Mouse (Mus musculus): ENCODE measurements around the gene Abhd8. TPM values are rescaled to one million over a fixed set of nuclear protein-coding genes. Genes with fewer than 3 reads are reported as not detected.

Abhd8 gene
- 254 TPM for polyA plus RNA-seq (2015; fragmentation: Illumina TruSeq; extraction: RNeasy Lipid Tissue Mini Kit (QIAGEN cat#74804); ENCODE audit: low read depth, low replicate concordance)

DNA sequence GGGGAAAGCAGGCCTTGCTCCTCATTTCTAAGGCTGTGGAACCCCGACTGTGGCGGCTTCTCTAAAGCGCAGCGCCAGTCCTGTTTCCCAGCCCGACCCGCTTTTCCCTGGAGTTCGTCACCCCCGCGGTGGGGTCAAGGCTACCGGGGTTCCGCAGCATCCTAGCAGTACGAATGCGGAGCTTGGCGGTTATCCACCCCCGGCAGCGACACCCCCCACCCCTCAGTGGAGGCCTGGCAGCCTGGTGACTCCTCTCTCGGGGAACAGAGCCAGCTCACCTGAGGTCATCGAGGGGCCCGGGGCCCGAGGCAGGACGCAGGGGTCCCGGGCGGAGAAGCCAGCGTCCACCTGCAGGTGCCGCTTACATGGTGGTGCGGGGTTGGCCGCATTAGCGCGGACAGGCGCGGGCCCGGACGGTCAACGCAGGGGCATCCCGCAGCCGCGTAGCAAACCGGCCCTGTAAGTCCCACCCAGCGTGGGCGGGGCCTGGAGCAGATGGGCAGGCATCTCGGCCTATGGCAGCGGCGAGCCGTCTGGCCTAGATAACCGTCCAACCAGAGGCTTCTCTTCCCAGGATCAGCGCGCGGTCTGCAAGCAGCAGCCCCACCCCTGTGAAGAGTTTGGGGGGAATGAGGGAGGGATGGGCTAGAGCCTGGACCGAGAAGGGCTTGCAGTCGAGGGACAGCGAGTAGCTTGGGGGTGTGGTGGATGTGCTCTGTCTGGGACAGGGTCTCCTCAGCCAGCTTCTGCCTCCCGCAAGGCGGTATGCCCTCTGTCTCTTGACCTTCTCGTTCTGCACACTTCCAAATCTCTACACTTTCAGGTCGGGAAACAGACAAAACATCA is at the start of gene Abhd8:
Abhd8 (minus strand) TSS at position 468 of the 846 bp plus-strand sequence.

GRCm38 (mm10) chr8:71511644-71512043 is 48.2 kb upstream of the Abhd8 start, which contains the start of gene Plvap:
Gene Plvap (minus strand): TSS chr8:71511752.

GRCm38 (mm10) chr8:71487691-71488445 is 24.4 kb upstream of the Abhd8 start, which contains the start of gene Gtpbp3:
Gene Gtpbp3 (plus strand): TSS chr8:71488103.

DNA sequence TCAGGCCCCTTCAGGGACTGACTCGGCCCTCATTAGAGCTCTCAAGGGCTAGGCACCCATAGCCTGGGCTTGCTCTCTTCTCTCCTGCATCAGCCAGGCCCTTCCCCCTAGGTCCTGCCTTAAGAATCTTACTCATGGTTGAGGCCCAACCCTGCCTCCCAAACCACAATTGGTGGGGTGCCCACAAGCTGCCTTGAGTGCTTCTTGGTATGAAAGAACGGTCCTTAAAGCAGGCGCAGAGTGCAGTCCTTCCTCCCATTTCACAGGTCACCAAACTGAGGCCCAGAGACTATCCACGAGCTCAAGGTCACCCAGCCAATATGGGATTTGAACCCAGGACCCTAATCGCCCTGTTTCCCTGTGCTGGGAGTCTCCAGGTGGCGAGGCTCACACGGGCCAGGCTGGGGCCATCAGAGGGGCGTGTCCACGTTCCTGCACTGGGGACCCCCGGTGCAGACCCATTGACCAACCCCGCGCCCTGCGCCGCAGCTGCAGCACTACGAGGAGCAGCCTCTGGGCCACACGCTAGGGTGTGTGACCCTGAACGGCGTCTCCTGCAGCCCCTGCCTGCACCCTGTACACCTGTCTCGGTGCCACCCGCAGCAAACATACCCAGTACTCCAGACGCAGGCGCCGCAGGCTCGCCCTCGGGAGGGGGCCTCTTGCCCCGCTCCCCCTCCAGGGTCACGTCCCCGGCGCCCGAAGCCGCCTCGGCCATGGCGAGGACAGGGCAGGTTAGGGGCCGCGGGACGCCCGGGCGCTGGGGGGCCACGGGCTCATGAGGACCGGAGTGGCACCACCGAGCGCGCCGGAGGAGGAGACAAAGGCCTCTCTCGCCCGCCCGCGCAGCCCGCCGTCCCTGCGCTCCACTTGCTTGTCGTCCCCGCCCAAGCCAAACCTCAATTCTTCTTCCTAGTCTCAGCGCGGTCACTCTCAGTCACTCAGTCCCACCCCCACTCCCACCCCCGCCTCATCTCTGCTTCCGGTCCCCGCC is 22.0 kb upstream of the Abhd8 start, which contains the start of gene Ano8:
Ano8 (minus strand) TSS at position 822 of the 994 bp plus-strand sequence.

GRCm38 (mm10) chr8:71468916-71469315 is 5.5 kb upstream of the Abhd8 start, which contains the start of gene Dda1:
Gene Dda1 (plus strand): TSS chr8:71469199.

DNA sequence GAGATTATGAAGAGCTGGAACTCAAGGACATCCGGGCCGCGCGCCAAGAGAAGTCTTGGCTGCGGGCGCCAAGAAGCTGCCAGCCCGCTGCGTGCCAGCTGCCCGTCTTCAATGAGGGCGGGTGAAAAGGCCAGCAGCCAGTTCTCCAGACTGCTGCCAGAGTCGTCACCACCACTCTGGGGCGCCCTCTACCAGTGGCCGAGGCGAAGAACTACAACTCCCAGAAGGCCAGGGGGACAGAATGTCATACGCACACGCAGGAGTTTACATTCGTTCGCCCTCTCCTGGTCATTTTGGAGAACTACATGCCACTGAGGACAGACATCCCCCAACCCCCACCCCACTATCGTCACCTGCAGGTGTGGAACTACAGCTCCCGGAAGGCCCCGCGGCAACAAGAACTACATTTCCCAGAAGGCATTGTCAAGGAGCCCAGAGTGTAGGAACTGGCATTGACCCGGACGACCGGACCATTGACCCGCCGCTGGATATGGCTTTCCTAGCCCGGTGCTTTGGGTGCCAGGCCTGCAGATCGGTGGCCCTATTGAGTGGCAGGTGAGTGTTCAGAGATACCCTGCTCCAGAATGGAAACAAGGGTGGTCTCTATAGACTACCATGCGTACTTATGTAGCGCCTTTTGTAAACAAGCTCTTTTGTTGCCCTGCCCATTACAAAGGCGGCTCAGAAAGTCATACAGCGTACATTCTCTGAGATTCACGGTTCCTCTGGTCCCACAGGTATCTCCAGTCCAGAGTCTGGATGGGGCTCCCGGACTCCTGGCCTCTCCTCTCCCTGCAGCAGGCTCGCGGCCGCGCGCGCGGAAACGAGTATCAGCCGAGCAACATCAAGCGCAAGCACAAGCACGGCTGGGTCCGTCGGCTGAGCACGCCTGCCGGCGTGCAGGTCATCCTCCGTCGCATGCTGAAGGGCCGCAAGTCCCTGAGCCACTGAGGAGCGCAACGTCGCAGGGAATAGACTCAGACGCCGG is 1.4 kb upstream of the Abhd8 start, which contains the start of gene Mrpl34:
Mrpl34 (plus strand) TSS at position 447 of the 988 bp plus-strand sequence.

Other genes with a start within 250 kb of the Abhd8 start
- 25.3 TPM for gene Myo9b, start 190.9 kb downstream of the Abhd8 start, polyA plus RNA-seq (2015; fragmentation: Illumina TruSeq; extraction: RNeasy Lipid Tissue Mini Kit (QIAGEN cat#74804); ENCODE audit: low read depth, low replicate concordance)
- 16.5 TPM for gene Haus8, start 190.7 kb downstream of the Abhd8 start, polyA plus RNA-seq (2015; fragmentation: Illumina TruSeq; extraction: RNeasy Lipid Tissue Mini Kit (QIAGEN cat#74804); ENCODE audit: low read depth, low replicate concordance)
- 174 TPM for gene Use1, start 96.8 kb downstream of the Abhd8 start, polyA plus RNA-seq (2015; fragmentation: Illumina TruSeq; extraction: RNeasy Lipid Tissue Mini Kit (QIAGEN cat#74804); ENCODE audit: low read depth, low replicate concordance)
- gene Ocel1, start 92.4 kb downstream of the Abhd8 start, polyA plus RNA-seq (2015; fragmentation: Illumina TruSeq; extraction: RNeasy Lipid Tissue Mini Kit (QIAGEN cat#74804); ENCODE audit: low read depth, low replicate concordance) = 11.4 TPM
- gene Nr2f6, start 81.7 kb downstream of the Abhd8 start, polyA plus RNA-seq (2015; fragmentation: Illumina TruSeq; extraction: RNeasy Lipid Tissue Mini Kit (QIAGEN cat#74804); ENCODE audit: low read depth, low replicate concordance) = 24.3 TPM
- gene Ushbp1, start 67.9 kb downstream of the Abhd8 start, polyA plus RNA-seq (2015; fragmentation: Illumina TruSeq; extraction: RNeasy Lipid Tissue Mini Kit (QIAGEN cat#74804); ENCODE audit: low read depth, low replicate concordance) = 4.5 TPM
- 120 TPM for gene Babam1, start 66.8 kb downstream of the Abhd8 start, polyA plus RNA-seq (2015; fragmentation: Illumina TruSeq; extraction: RNeasy Lipid Tissue Mini Kit (QIAGEN cat#74804); ENCODE audit: low read depth, low replicate concordance)
- 0.43 TPM for gene Ankle1, start 57.6 kb downstream of the Abhd8 start, polyA plus RNA-seq (2015; fragmentation: Illumina TruSeq; extraction: RNeasy Lipid Tissue Mini Kit (QIAGEN cat#74804); ENCODE audit: low read depth, low replicate concordance)
- 76.2 TPM for gene Mrpl34, start 1.3 kb upstream of the Abhd8 start, polyA plus RNA-seq (2015; fragmentation: Illumina TruSeq; extraction: RNeasy Lipid Tissue Mini Kit (QIAGEN cat#74804); ENCODE audit: low read depth, low replicate concordance)
- gene Dda1, start 5.5 kb upstream of the Abhd8 start, polyA plus RNA-seq (2015; fragmentation: Illumina TruSeq; extraction: RNeasy Lipid Tissue Mini Kit (QIAGEN cat#74804); ENCODE audit: low read depth, low replicate concordance) = 68.9 TPM
- gene Ano8, start 22.3 kb upstream of the Abhd8 start, polyA plus RNA-seq (2015; fragmentation: Illumina TruSeq; extraction: RNeasy Lipid Tissue Mini Kit (QIAGEN cat#74804); ENCODE audit: low read depth, low replicate concordance) = 27.6 TPM
- 27.3 TPM for gene Gtpbp3, start 24.4 kb upstream of the Abhd8 start, polyA plus RNA-seq (2015; fragmentation: Illumina TruSeq; extraction: RNeasy Lipid Tissue Mini Kit (QIAGEN cat#74804); ENCODE audit: low read depth, low replicate concordance)
- 7.4 TPM for gene Plvap, start 48.1 kb upstream of the Abhd8 start, polyA plus RNA-seq (2015; fragmentation: Illumina TruSeq; extraction: RNeasy Lipid Tissue Mini Kit (QIAGEN cat#74804); ENCODE audit: low read depth, low replicate concordance)
- gene Ccdc194, start 62.1 kb upstream of the Abhd8 start, polyA plus RNA-seq (2015; fragmentation: Illumina TruSeq; extraction: RNeasy Lipid Tissue Mini Kit (QIAGEN cat#74804); ENCODE audit: low read depth, low replicate concordance) = not detected
- 12.1 TPM for gene Bst2, start 73.8 kb upstream of the Abhd8 start, polyA plus RNA-seq (2015; fragmentation: Illumina TruSeq; extraction: RNeasy Lipid Tissue Mini Kit (QIAGEN cat#74804); ENCODE audit: low read depth, low replicate concordance)
- gene Mvb12a, start 79.3 kb upstream of the Abhd8 start, polyA plus RNA-seq (2015; fragmentation: Illumina TruSeq; extraction: RNeasy Lipid Tissue Mini Kit (QIAGEN cat#74804); ENCODE audit: low read depth, low replicate concordance) = 48.3 TPM
- gene Tmem221, start 95.2 kb upstream of the Abhd8 start, polyA plus RNA-seq (2015; fragmentation: Illumina TruSeq; extraction: RNeasy Lipid Tissue Mini Kit (QIAGEN cat#74804); ENCODE audit: low read depth, low replicate concordance) = not detected
- gene Nxnl1, start 102.9 kb upstream of the Abhd8 start, polyA plus RNA-seq (2015; fragmentation: Illumina TruSeq; extraction: RNeasy Lipid Tissue Mini Kit (QIAGEN cat#74804); ENCODE audit: low read depth, low replicate concordance) = 0.16 TPM
- gene Slc27a1, start 105.2 kb upstream of the Abhd8 start, polyA plus RNA-seq (2015; fragmentation: Illumina TruSeq; extraction: RNeasy Lipid Tissue Mini Kit (QIAGEN cat#74804); ENCODE audit: low read depth, low replicate concordance) = 72.5 TPM
- gene Pgls, start 128.5 kb upstream of the Abhd8 start, polyA plus RNA-seq (2015; fragmentation: Illumina TruSeq; extraction: RNeasy Lipid Tissue Mini Kit (QIAGEN cat#74804); ENCODE audit: low read depth, low replicate concordance) = 36.5 TPM
- 3.6 TPM for gene Fam129c, start 134.0 kb upstream of the Abhd8 start, polyA plus RNA-seq (2015; fragmentation: Illumina TruSeq; extraction: RNeasy Lipid Tissue Mini Kit (QIAGEN cat#74804); ENCODE audit: low read depth, low replicate concordance)
- gene Colgalt1, start 147.3 kb upstream of the Abhd8 start, polyA plus RNA-seq (2015; fragmentation: Illumina TruSeq; extraction: RNeasy Lipid Tissue Mini Kit (QIAGEN cat#74804); ENCODE audit: low read depth, low replicate concordance) = 51.4 TPM
- 119 TPM for gene Unc13a, start 208.1 kb upstream of the Abhd8 start, polyA plus RNA-seq (2015; fragmentation: Illumina TruSeq; extraction: RNeasy Lipid Tissue Mini Kit (QIAGEN cat#74804); ENCODE audit: low read depth, low replicate concordance)
- 2.9 TPM for gene Jak3, start 212.6 kb upstream of the Abhd8 start, polyA plus RNA-seq (2015; fragmentation: Illumina TruSeq; extraction: RNeasy Lipid Tissue Mini Kit (QIAGEN cat#74804); ENCODE audit: low read depth, low replicate concordance)
- gene Insl3, start 225.6 kb upstream of the Abhd8 start, polyA plus RNA-seq (2015; fragmentation: Illumina TruSeq; extraction: RNeasy Lipid Tissue Mini Kit (QIAGEN cat#74804); ENCODE audit: low read depth, low replicate concordance) = 0.92 TPM
- gene B3gnt3, start 238.1 kb upstream of the Abhd8 start, polyA plus RNA-seq (2015; fragmentation: Illumina TruSeq; extraction: RNeasy Lipid Tissue Mini Kit (QIAGEN cat#74804); ENCODE audit: low read depth, low replicate concordance) = 0.88 TPM